ENCODE assay signal across 14 mouse cellular contexts in genomic region chr5:116590698-116591097, GRCm38 (mm10). TPM values are rescaled to one million over a fixed set of nuclear protein-coding genes. Genes with fewer than 3 reads are reported as not detected.
DNase-seq lines count a peak whose midpoint lies in the region; ATAC-seq and TF ChIP-seq lines count a peak whose summit lies in the region.
"Had no signal": no experiment of that assay in that cellular context is flagged by ENCODE, and none has a peak within 500 bp of the region (broad histone marks: within the 10 kb centered on the region; RNA-seq: fewer than 3 reads in every experiment).

No protein-coding gene starts in this region.

- peaks cover 10% of the 10 kb centered on the region; the same call in 1 of the 2 replicates for H3K4me1 ChIP-seq in cerebellum, adult 2 months (ENCODE audit: control insufficient read depth, insufficient read depth, low read length)
- no peaks in the 10 kb centered on the region for H3K4me1 ChIP-seq in embryonic facial prominence, embryonic 11.5 days (ENCODE audit: control insufficient read depth, insufficient read depth, low read length)
- peaks cover 40% of the 10 kb centered on the region for H3K4me1 ChIP-seq in hindbrain, embryonic 12.5 days
- H3K4me1 ChIP-seq in midbrain, embryonic 16.5 days (ENCODE audit: control insufficient read depth, insufficient read depth, low read length): peaks cover 39% of the 10 kb centered on the region
- H3K4me1 ChIP-seq: limb, embryonic 13.5 days had no signal

- peak overlapping the region; percentile 7 for H3K9ac ChIP-seq in embryonic facial prominence, embryonic 11.5 days (replicated peaks; ENCODE audit: low read length)
- peak overlapping the region; percentile 75 for H3K9ac ChIP-seq in hindbrain, embryonic 12.5 days
- peak overlapping the region; percentile 73 for H3K9ac ChIP-seq in midbrain, embryonic 16.5 days (ENCODE audit: low read depth, low read length)
- H3K9ac ChIP-seq: limb, embryonic 13.5 days; lung, embryonic 14.5 days had no signal

- peak overlapping the region; percentile 93 for H3K4me3 ChIP-seq in cerebellum, adult 2 months (replicated peaks; ENCODE audit: insufficient read depth, low read depth, low read length)
- H3K4me3 ChIP-seq in embryonic facial prominence, embryonic 11.5 days (ENCODE audit: low read depth, low read length): peak overlapping the region; percentile 16
- H3K4me3 ChIP-seq in hindbrain, embryonic 12.5 days: peak overlapping the region; percentile 63
- H3K4me3 ChIP-seq in midbrain, embryonic 16.5 days (ENCODE audit: low read depth, low read length): peak overlapping the region; percentile 58
- H3K4me3 ChIP-seq: heart, adult 2 months had no signal

- 1% methylated on average over 10 of the region's 10 CpGs for WGBS in cerebellum, adult 2 months
- 3% methylated on average over 10 of the region's 10 CpGs for WGBS in embryonic facial prominence, embryonic 11.5 days
- WGBS in hindbrain, embryonic 12.5 days: 2% methylated on average over 10 of the region's 10 CpGs
- 1% methylated on average over 10 of the region's 10 CpGs for WGBS in midbrain, embryonic 16.5 days

- TF ChIP-seq CTCF in cerebellum, adult 2 months (IDR thresholded peaks at IDR 0.05; ENCODE audit: borderline replicate concordance, insufficient read depth, low read depth, low read length): no peak

- H3K36me3 ChIP-seq in embryonic facial prominence, embryonic 11.5 days (replicated peaks; ENCODE audit: control insufficient read depth, insufficient read depth, low read depth, low read length): no peaks in the 10 kb centered on the region
- no peaks in the 10 kb centered on the region for H3K36me3 ChIP-seq in hindbrain, embryonic 12.5 days
- no peaks in the 10 kb centered on the region for H3K36me3 ChIP-seq in midbrain, embryonic 16.5 days (ENCODE audit: control insufficient read depth, insufficient read depth, low read length)
- H3K36me3 ChIP-seq: G1E; limb, embryonic 13.5 days had no signal

- H3K9me3 ChIP-seq in embryonic facial prominence, embryonic 11.5 days (replicated peaks; ENCODE audit: control insufficient read depth, low read length): no peaks in the 10 kb centered on the region
- H3K9me3 ChIP-seq in hindbrain, embryonic 12.5 days (replicated peaks): no peaks in the 10 kb centered on the region
- H3K9me3 ChIP-seq in midbrain, embryonic 16.5 days (replicated peaks; ENCODE audit: control insufficient read depth, low read length, poor library complexity, severe bottlenecking): no peaks in the 10 kb centered on the region

- H3K27ac ChIP-seq in cerebellum, adult 2 months (ENCODE audit: insufficient read depth, low read length): peak overlapping the region; percentile 99
- no peak overlapping the region for H3K27ac ChIP-seq in embryonic facial prominence, embryonic 11.5 days (replicated peaks; ENCODE audit: low read depth, low read length)
- peak overlapping the region; percentile 98 for H3K27ac ChIP-seq in hindbrain, embryonic 12.5 days
- peak overlapping the region; percentile 88; the same call in 1 of the 2 replicates for H3K27ac ChIP-seq in midbrain, embryonic 16.5 days (ENCODE audit: low read length)
- H3K27ac ChIP-seq: heart, adult 2 months; limb, embryonic 13.5 days had no signal

- H3K27me3 ChIP-seq in cerebellum, adult 2 months (ENCODE audit: control insufficient read depth, insufficient read depth, low read length): no peaks in the 10 kb centered on the region
- H3K27me3 ChIP-seq in embryonic facial prominence, embryonic 11.5 days (ENCODE audit: control insufficient read depth, insufficient read depth, low read length): peaks cover 17% of the 10 kb centered on the region
- H3K27me3 ChIP-seq in hindbrain, embryonic 12.5 days: peaks cover 8% of the 10 kb centered on the region
- no peaks in the 10 kb centered on the region for H3K27me3 ChIP-seq in midbrain, embryonic 16.5 days (ENCODE audit: control insufficient read depth, insufficient read depth, low read depth, low read length)

- H3K4me2 ChIP-seq in embryonic facial prominence, embryonic 11.5 days (ENCODE audit: low read depth, low read length): no peak overlapping the region
- H3K4me2 ChIP-seq in hindbrain, embryonic 12.5 days (replicated peaks): peak overlapping the region; percentile 72
- peak overlapping the region; percentile 88 for H3K4me2 ChIP-seq in midbrain, embryonic 16.5 days (ENCODE audit: low read length)

- no peak for ATAC-seq in embryonic facial prominence, embryonic 11.5 days (replicated peaks; ENCODE audit: insufficient number of reproducible peaks, low FRiP score, low TSS enrichment, low read depth)
- no peak for ATAC-seq in hindbrain, embryonic 12.5 days (ENCODE audit: low FRiP score)
- no peak for ATAC-seq in midbrain, embryonic 16.5 days

- TF ChIP-seq POLR2A in cerebellum, adult 2 months (IDR thresholded peaks at IDR 0.05; ENCODE audit: borderline replicate concordance, insufficient read depth, low read length): no peak

- peak in 1 of 2 experiments; percentile 44 for DNase-seq in cerebellum, adult 2 months
- no peak for DNase-seq in cerebellum, adult 18-20 months
- no peak for DNase-seq in embryonic facial prominence, embryonic 11.5 days (ENCODE audit: low spot score)
- DNase-seq in retina, postnatal 1 day: no peak
- DNase-seq in frontal cortex, postnatal 25 days (ENCODE audit: low spot score in 2 of 2): no peak
- no peak for DNase-seq in adrenal gland, postnatal 25 days
- DNase-seq: thymus, adult 18-20 months had no signal

RNA-seq across cellular contexts. Expression of gene Srrm4, which starts 0.9 kb away (rescaled TPM):
- polyA plus RNA-seq in cerebellum, adult 2 months (2012; rRNA removed): 29.6 and 30.0 TPM in 2 replicates
- 3.4 and 4.2 TPM in 2 replicates for polyA plus RNA-seq in embryonic facial prominence, embryonic 11.5 days (2014; fragmentation: Nextera tagmentation; extraction: Ambion mirVana)
- polyA plus RNA-seq in hindbrain, embryonic 12.5 days (2016; fragmentation: Nextera tagmentation; extraction: Ambion mirVana): 20.7 and 20.9 TPM in 2 replicates
- polyA plus RNA-seq in midbrain, embryonic 16.5 days (2015; fragmentation: Nextera tagmentation; extraction: Ambion mirVana): 16.6 and 19.8 TPM in 2 replicates
- total RNA-seq in adrenal gland, postnatal 25 days (2021): 1.3 and 2.2 TPM in 2 replicates
- total RNA-seq: hematopoietic stem cell, adult 5-6 weeks had no signal
- polyA plus RNA-seq: G1E had no signal

Comparison
In these comparisons a context has a peak if more than half of its experiments do, and no peak if none do; other contexts are left out.
1. H3K4me3 ChIP-seq: peak in every context shown above with its lines; median percentile 93 in cerebellum, adult 2 months; 63 in hindbrain, embryonic 12.5 days; 58 in midbrain, embryonic 16.5 days; 16 in embryonic facial prominence, embryonic 11.5 days.
2. H3K9ac ChIP-seq: peak in every context shown above with its lines; median percentile 75 in hindbrain, embryonic 12.5 days; 73 in midbrain, embryonic 16.5 days; 7 in embryonic facial prominence, embryonic 11.5 days.